Mouse (Mus musculus) heart, embryonic 12.5 days (tissue): Measurements from ENCODE around the gene Clcn6. TPM values are rescaled to one million over a fixed set of nuclear protein-coding genes. Genes with fewer than 3 reads are reported as not detected.

Experiments used
- ATAC-seq: fragments of 200-750 bp; cut with Nextera tagmentation; 2 replicates; pipeline ENCODE4 v1.8.0; 2017; ENCODE audit warnings: moderate TSS enrichment, moderate library complexity; ENCODE audit not compliant: insufficient number of reproducible peaks, low FRiP score
- H3K27ac ChIP-seq: fragments of 300-500 bp; sonication (generic); 2 replicates; pipeline ENCODE4 v1.5.1; 2016; ENCODE audit warnings: mild to moderate bottlenecking, moderate library complexity; ENCODE audit not compliant: poor library complexity, severe bottlenecking
- H3K27me3 ChIP-seq: fragments of 300-500 bp; sonication (generic); replicated peaks from 2 replicates; pipeline ENCODE4 v1.6.1; 2016; ENCODE audit warnings: mild to moderate bottlenecking, moderate library complexity
- H3K36me3 ChIP-seq: fragments of 300-500 bp; sonication (generic); 2 replicates; pipeline ENCODE4 v1.6.1; 2016; ENCODE audit warnings: mild to moderate bottlenecking, moderate library complexity
- H3K4me1 ChIP-seq: fragments of 300-500 bp; sonication (generic); replicated peaks from 2 replicates; pipeline ENCODE4 v1.6.1; 2016; ENCODE audit warnings: mild to moderate bottlenecking
- H3K4me2 ChIP-seq: fragments of 300-500 bp; sonication (generic); 2 replicates; pipeline ENCODE4 v1.6.1; 2016; ENCODE audit warnings: mild to moderate bottlenecking, moderate library complexity
- H3K4me3 ChIP-seq: fragments of 300-500 bp; sonication (generic); 2 replicates; pipeline ENCODE4 v1.5.1; 2016; ENCODE audit warnings: mild to moderate bottlenecking
- H3K9ac ChIP-seq: fragments of 300-500 bp; sonication (generic); 2 replicates; pipeline ENCODE4 v1.6.1; 2016; ENCODE audit warnings: mild to moderate bottlenecking, moderate library complexity
- H3K9me3 ChIP-seq: fragments of 300-500 bp; sonication (generic); replicated peaks from 2 replicates; pipeline ENCODE4 v1.6.1; 2016; ENCODE audit warnings: mild to moderate bottlenecking, moderate library complexity
- WGBS: fragments of 180-500 bp; shearing (Covaris S2); methylation state at CpG from one replicate; pipeline ENCODE4 v1.1.7; 2016; 5-methylcytosine and 5-hydroxymethylcytosine counted together
- polyA plus RNA-seq: library from polyadenylated mRNA; unstranded; fragments of >200 nt; fragmentation: Nextera tagmentation; extraction: Ambion mirVana; gene quantifications from 2 replicates; pipeline ENCODE4 v1.2.1, GENCODE M21; 2016

Clcn6 gene
- polyA plus RNA-seq, 1 experiment from 2014 or later = 7.8 TPM

GRCm38 (mm10) chr4:147977726-147978125, 60.9 kb downstream of the Clcn6 start:
- Histone ChIP-seq H3K36me3 (no peaks in the 10 kb centered on the region), H3K4me2 (no peak overlapping the region), H3K27ac (no peak overlapping the region), H3K4me3 (no peak overlapping the region), H3K27me3 (peaks cover 30% of the 10 kb centered on the region; the same call in 1 of the 2 replicates), H3K9ac (no peak overlapping the region), H3K4me1 (no peaks in the 10 kb centered on the region), H3K9me3 (peaks cover 8% of the 10 kb centered on the region)
- no peak for ATAC-seq
- WGBS = 74% methylated on average over 4 of the region's 4 CpGs

- Histone ChIP-seq H3K4me1 (no peaks in the 10 kb centered on the region), H3K9ac (no peak overlapping the region), H3K27me3 (peaks cover 33% of the 10 kb centered on the region), H3K9me3 (peaks cover 8% of the 10 kb centered on the region), H3K27ac (no peak overlapping the region), H3K4me3 (no peak overlapping the region), H3K36me3 (no peaks in the 10 kb centered on the region), H3K4me2 (no peak overlapping the region)
- WGBS = 43% methylated on average over 3 of the region's 3 CpGs
- no peak for ATAC-seq
These were observed 62.4 kb downstream of the Clcn6 start for GRCm38 (mm10) chr4:147976237-147976636.

- Histone ChIP-seq H3K9me3 (no peaks in the 10 kb centered on the region), H3K4me1 (peaks cover 37% of the 10 kb centered on the region), H3K27ac (peak overlapping the region; percentile 88), H3K27me3 (peaks cover 38% of the 10 kb centered on the region), H3K36me3 (no peaks in the 10 kb centered on the region), H3K4me3 (0 out of 2 replicates have a peak overlapping the region, but pooled peaks have one; percentile 0), H3K9ac (no peak overlapping the region), H3K4me2 (peak overlapping the region; percentile 59)
- peak; percentile 77 for ATAC-seq
- 6% methylated on average over 9 of the region's 9 CpGs for WGBS
These were observed 69.3 kb downstream of the Clcn6 start for GRCm38 (mm10) chr4:147969337-147969736.

- peaks cover 38% of the 10 kb centered on the region for H3K27me3 ChIP-seq
- 36% methylated on average over 2 of the region's 2 CpGs for WGBS
- no peaks in the 10 kb centered on the region for H3K36me3 ChIP-seq
- H3K9ac ChIP-seq = no peak overlapping the region
- H3K4me3 ChIP-seq = no peak overlapping the region
- peak overlapping the region; percentile 59 for H3K4me2 ChIP-seq
- H3K27ac ChIP-seq = peak overlapping the region; percentile 88
- no peaks in the 10 kb centered on the region for H3K9me3 ChIP-seq
- H3K4me1 ChIP-seq = peaks cover 42% of the 10 kb centered on the region
- 0 out of 2 replicates have a peak, but pooled peaks have one; percentile 30 for ATAC-seq
These were observed 69.8 kb downstream of the Clcn6 start for GRCm38 (mm10) chr4:147968816-147969215.

GRCm38 (mm10) chr4:147965712-147966111, 72.9 kb downstream of the Clcn6 start:
- peak; percentile 64 for ATAC-seq
- Histone ChIP-seq H3K4me1 (peaks cover 58% of the 10 kb centered on the region), H3K9ac (peak overlapping the region; percentile 47), H3K9me3 (no peaks in the 10 kb centered on the region), H3K36me3 (no peaks in the 10 kb centered on the region), H3K4me2 (peak overlapping the region; percentile 46), H3K27me3 (peaks cover 31% of the 10 kb centered on the region), H3K4me3 (no peak overlapping the region), H3K27ac (peak overlapping the region; percentile 94)
- WGBS = 32% methylated on average over 7 of the region's 7 CpGs

- Histone ChIP-seq H3K9ac (no peak overlapping the region), H3K4me3 (no peak overlapping the region), H3K4me2 (peak overlapping the region; percentile 40), H3K36me3 (no peaks in the 10 kb centered on the region), H3K4me1 (peaks cover 54% of the 10 kb centered on the region), H3K27ac (peak overlapping the region; percentile 88), H3K27me3 (peaks cover 23% of the 10 kb centered on the region), H3K9me3 (no peaks in the 10 kb centered on the region)
- peak; percentile 66 for ATAC-seq
- 63% methylated on average over 15 of the region's 15 CpGs for WGBS
These were observed 75.0 kb downstream of the Clcn6 start for GRCm38 (mm10) chr4:147963623-147964022.

GRCm38 (mm10) chr4:147962781-147963180, 75.8 kb downstream of the Clcn6 start:
- Histone ChIP-seq H3K9me3 (no peaks in the 10 kb centered on the region), H3K27ac (peak overlapping the region; percentile 88), H3K36me3 (no peaks in the 10 kb centered on the region), H3K9ac (no peak overlapping the region), H3K27me3 (peaks cover 23% of the 10 kb centered on the region), H3K4me1 (peaks cover 50% of the 10 kb centered on the region), H3K4me3 (no peak overlapping the region), H3K4me2 (peak overlapping the region; percentile 40; the same call in 1 of the 2 replicates)
- no peak for ATAC-seq
- 51% methylated on average over 6 of the region's 6 CpGs for WGBS

- H3K9ac ChIP-seq = no peak overlapping the region
- H3K36me3 ChIP-seq = no peaks in the 10 kb centered on the region
- peak overlapping the region; percentile 13; the same call in 1 of the 2 replicates for H3K27ac ChIP-seq
- no peak overlapping the region for H3K4me2 ChIP-seq
- ATAC-seq = peak; percentile 65; the same call in 1 of the 2 replicates
- H3K9me3 ChIP-seq = no peaks in the 10 kb centered on the region
- H3K4me1 ChIP-seq = peaks cover 26% of the 10 kb centered on the region
- no peak overlapping the region for H3K4me3 ChIP-seq
- H3K27me3 ChIP-seq = peaks cover 9% of the 10 kb centered on the region; the same call in 1 of the 2 replicates
- WGBS = 24% methylated on average over 6 of the region's 6 CpGs
These were observed 78.5 kb downstream of the Clcn6 start for GRCm38 (mm10) chr4:147959881-147960831.

- Histone ChIP-seq H3K36me3 (no peaks in the 10 kb centered on the region), H3K4me2 (no peak overlapping the region), H3K4me3 (no peak overlapping the region), H3K4me1 (peaks cover 13% of the 10 kb centered on the region), H3K27ac (no peak overlapping the region), H3K27me3 (peaks cover 6% of the 10 kb centered on the region; the same call in 1 of the 2 replicates), H3K9ac (no peak overlapping the region), H3K9me3 (no peaks in the 10 kb centered on the region)
- 34% methylated on average over 11 of the region's 11 CpGs for WGBS
- no peak for ATAC-seq
These were observed 81.5 kb downstream of the Clcn6 start for GRCm38 (mm10) chr4:147957141-147957540.
